Mouse (Mus musculus): ENCODE data around the gene Fgr. TPM values are rescaled to one million over a fixed set of nuclear protein-coding genes. Genes with fewer than 3 reads are reported as not detected.

Gene Fgr
- total RNA-seq, 2 experiments from 2014 or later, result 0.33 TPM; not detected in 1

GRCm38 (mm10) chr4:132955395-132955791 lies 18.5 kb upstream of the Fgr start:
- ATAC-seq (replicated peaks; ENCODE audit: low FRiP score, low TSS enrichment, poor library complexity, severe bottlenecking), result no peak

- ATAC-seq (replicated peaks; ENCODE audit: low FRiP score, low TSS enrichment, poor library complexity, severe bottlenecking), result no peak
Measured at GRCm38 (mm10) chr4:132958741-132959678, 14.9 kb upstream of the Fgr start.

DNA sequence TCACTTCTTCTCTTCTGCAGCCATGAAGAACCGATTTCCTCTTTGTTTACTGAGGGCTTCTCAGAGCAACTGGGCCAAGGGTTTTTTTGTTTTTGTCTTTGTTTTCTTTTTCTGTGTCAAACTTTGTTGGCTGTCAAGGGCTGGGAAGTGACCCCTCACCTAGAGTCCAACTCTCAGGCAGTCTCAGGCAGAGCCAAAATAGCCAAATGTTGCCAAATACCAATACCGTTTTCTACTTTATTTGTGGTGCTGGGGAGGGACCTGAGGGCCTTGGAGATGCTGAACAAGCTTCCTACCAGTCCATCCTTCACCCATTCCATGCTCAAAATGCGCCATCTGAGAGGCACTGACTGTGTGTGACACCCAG lies 14.2 kb upstream of the Fgr start:
- ATAC-seq (replicated peaks; ENCODE audit: low FRiP score, low TSS enrichment, poor library complexity, severe bottlenecking), result no peak

DNA sequence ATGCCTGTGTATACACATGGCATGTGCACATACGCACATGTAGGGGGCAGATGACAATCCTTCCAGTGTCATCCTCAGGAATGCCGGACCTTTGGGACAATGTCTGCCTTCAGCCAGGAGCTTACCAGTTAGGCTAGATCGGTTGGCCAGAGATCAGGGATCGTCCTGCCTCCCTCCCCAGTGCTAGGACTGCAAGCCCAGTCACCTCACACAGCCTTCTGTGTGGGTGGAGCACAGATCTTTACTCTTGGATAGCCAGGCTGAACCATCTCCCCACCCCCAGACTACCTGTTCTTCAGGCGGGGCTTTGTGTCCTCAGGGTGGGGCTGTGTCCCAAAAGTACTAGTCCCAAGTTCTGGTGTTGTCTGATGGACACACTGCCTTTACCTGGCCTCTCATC lies 13.6 kb upstream of the Fgr start:
- 0 out of 2 replicates have a peak, but pooled peaks have one; percentile 39 for ATAC-seq (replicated peaks; ENCODE audit: low FRiP score, low TSS enrichment, poor library complexity, severe bottlenecking)

DNA sequence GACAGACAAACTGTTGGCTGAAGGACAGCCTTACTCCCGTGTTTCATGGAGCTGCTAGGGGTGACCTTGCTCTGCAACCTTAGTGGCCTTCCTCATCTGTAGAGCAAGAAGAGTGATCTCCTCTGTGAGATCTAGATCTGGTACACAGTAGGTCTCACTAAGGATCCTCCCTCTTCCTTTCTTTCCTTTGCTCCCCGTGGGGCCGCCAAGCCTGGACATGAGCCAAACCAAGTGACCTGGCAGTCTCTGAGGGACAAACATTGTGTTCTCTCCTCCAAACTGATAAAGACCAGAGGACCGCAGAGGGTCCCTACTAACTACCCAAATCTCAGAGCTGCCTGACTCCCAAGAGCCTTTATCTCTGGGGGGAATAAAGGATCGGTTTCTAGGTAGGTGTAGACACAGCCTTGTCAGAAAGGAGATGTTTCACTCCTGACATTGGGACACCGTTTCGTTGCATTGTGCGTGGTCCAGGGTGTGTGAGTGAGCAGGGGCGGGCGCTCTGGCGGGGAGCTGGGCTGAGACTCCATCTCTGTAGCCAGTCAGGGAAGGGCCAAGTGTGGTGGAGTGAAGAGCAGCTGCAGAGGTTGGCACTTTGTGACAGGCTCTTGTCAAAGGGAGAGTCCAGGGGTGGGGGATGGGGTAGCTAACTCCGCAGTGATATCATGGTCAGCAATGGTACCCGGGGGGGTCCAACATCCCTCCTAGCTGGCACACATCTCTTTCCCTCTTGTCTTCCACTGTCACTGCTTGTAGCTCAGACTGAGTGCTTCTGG lies 12.8 kb upstream of the Fgr start:
- ATAC-seq (replicated peaks; ENCODE audit: low FRiP score, low TSS enrichment, poor library complexity, severe bottlenecking), result peak; percentile 34; the same call in 1 of the 2 replicates

DNA sequence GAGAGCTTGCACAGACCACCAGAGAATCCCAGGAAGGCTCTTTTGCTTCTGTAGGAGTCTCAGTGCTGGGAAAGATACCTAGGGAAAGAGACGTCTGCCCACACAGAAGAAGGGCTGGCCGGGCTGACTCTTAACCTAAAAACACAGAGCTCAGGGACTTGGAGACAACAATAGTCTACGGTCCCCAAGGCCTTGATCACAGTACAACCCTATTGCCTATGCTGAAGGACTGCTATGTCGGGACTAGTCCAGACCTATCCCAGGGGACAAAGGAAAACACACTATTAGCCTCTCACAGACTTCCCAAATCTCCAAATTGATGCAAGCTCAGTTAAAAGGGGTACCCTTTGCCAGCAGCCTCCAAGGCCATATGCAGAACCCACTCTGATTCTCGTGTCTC lies 12.0 kb upstream of the Fgr start:
- ATAC-seq (replicated peaks; ENCODE audit: low FRiP score, low TSS enrichment, poor library complexity, severe bottlenecking), result no peak

DNA sequence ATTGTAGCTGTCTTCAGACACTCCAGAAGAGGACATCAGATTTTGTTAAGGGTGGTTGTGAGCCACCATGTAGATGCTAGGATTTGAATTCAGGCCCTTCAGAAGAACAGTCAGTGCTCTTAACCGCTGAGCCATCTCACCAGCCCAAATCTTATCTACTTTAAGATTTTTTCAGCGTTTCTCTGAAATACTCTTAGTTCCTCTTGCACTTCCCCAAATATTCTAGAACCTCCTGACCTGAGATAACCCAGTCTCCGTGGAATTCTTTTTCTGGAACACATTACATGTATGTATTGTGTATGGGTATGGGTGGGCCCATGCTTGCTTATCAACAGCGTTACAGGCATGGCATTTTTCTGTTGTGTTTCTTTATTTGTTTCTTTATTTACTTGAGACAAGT lies 11.3 kb upstream of the Fgr start:
- no peak for ATAC-seq (replicated peaks; ENCODE audit: low FRiP score, low TSS enrichment, poor library complexity, severe bottlenecking)

DNA sequence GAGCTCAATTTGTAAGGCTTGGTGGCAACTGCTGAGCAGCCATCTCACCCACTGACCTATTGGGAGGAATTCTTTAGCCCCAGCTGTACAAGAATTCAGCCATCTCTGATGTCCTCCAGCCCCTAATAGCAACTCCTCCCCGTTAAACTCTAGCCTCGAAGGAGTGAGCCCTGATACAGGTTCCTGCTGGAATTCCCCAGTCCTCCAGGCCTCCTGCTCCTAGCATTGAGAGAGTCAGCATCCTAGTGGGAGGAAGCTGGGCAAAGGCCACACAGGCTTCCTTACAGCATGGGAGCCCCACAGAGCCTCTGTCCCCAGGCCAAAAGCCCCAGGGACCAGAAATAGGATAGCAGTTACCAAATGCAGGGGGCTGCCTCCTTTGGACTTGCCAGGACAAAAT lies 10.5 kb upstream of the Fgr start:
- no peak for ATAC-seq (replicated peaks; ENCODE audit: low FRiP score, low TSS enrichment, poor library complexity, severe bottlenecking)

- no peak for ATAC-seq (replicated peaks; ENCODE audit: low FRiP score, low TSS enrichment, poor library complexity, severe bottlenecking)
Measured at GRCm38 (mm10) chr4:132964064-132964463, 9.8 kb upstream of the Fgr start.

- no peak for ATAC-seq (replicated peaks; ENCODE audit: low FRiP score, low TSS enrichment, poor library complexity, severe bottlenecking)
Measured at GRCm38 (mm10) chr4:132964473-132964872, 9.4 kb upstream of the Fgr start.

DNA sequence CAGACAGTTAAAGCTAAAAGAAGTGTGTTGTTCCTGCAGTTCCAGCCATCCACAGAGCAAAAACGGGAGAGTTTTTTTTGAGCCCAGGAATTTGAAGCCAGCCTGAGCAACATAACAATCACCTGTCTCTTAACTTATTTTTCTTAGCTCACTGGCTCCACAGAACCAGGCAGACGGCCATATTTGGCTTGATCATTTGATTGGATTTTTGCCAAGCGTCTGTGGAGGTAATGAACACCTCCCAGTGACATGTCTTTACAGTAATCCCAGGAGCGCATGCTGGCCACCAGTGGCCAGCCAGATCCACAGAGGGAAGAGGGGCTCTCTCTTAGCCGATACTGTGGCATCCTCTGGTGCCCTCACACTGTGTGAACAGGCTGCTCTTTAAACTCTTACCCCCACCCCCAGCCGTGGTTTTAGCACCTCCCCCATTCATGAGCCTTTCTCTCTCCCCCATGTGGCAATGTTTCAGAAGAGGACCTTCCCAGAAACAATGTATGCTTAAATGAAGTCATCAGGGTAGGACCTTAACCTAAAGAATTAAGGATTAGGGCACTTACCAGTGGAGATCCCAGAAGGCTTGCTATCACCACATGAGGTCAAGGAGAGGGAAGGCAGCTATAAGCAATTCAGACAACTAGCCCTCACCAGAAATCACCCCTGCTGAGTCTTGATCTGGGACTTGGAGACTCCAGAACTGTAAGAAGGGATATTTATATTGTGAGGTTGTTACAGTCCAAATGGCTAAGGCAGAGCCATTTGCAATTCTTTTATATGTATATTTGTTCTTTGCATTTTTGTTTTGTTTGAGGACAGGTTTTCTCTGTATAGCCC lies 5.6 kb upstream of the Fgr start:
- no peak for ATAC-seq (replicated peaks; ENCODE audit: low FRiP score, low TSS enrichment, poor library complexity, severe bottlenecking)

DNA sequence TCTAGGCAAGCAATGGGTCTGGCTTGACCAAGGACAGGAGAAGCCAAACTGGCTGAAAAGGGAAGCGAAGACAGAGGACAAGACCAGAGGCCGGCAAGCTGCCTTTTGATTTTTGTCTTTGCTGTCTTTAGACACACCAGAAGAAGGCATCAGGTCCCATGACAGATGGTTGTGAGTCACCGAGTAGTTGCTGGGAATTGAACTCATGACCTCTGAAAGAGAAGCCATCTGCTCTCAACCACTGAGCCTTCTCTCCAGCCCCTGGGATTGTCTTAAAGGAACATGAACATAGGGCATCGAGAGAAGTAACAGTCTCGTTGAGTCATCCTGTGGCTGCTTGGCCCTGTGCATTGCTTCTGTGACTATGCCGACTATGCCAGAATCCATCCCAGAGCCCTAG lies 2.3 kb upstream of the Fgr start:
- no peak for ATAC-seq (replicated peaks; ENCODE audit: low FRiP score, low TSS enrichment, poor library complexity, severe bottlenecking)

GRCm38 (mm10) chr4:132972101-132972500 lies 1.8 kb upstream of the Fgr start:
- no peak for ATAC-seq (replicated peaks; ENCODE audit: low FRiP score, low TSS enrichment, poor library complexity, severe bottlenecking)

DNA sequence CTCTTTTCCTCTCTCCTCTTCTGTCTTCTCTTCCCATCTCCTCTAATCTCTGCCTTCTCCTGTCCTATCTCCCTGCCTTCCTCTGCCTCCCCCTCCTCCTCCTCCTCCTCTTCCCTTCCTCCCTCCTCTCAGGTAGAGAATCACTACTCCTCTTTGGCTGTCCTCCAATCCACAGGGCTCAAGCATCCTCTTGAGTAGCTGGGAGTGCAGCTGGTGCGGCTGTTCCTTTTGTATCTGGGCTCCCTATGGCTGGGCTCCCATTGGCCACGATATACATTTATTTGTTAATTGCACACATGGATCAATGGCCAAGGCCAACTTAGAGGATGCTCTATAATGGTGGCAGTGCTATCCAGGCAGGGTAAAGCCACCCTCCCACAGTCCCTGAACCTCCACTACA lies 1.3 kb upstream of the Fgr start:
- ATAC-seq (replicated peaks; ENCODE audit: low FRiP score, low TSS enrichment, poor library complexity, severe bottlenecking), result no peak

GRCm38 (mm10) chr4:132973186-132973585 lies 709 bp upstream of the Fgr start:
- no peak for ATAC-seq (replicated peaks; ENCODE audit: low FRiP score, low TSS enrichment, poor library complexity, severe bottlenecking)

GRCm38 (mm10) chr4:132974904-132975303 lies 1.0 kb downstream of the Fgr start:
- no peak for ATAC-seq (replicated peaks; ENCODE audit: low FRiP score, low TSS enrichment, poor library complexity, severe bottlenecking)

- no peak for ATAC-seq (replicated peaks; ENCODE audit: low FRiP score, low TSS enrichment, poor library complexity, severe bottlenecking)
Measured at GRCm38 (mm10) chr4:132975791-132976190, 1.9 kb downstream of the Fgr start.

- ATAC-seq (replicated peaks; ENCODE audit: low FRiP score, low TSS enrichment, poor library complexity, severe bottlenecking), result no peak
Measured at GRCm38 (mm10) chr4:132976729-132977128, 2.8 kb downstream of the Fgr start.

DNA sequence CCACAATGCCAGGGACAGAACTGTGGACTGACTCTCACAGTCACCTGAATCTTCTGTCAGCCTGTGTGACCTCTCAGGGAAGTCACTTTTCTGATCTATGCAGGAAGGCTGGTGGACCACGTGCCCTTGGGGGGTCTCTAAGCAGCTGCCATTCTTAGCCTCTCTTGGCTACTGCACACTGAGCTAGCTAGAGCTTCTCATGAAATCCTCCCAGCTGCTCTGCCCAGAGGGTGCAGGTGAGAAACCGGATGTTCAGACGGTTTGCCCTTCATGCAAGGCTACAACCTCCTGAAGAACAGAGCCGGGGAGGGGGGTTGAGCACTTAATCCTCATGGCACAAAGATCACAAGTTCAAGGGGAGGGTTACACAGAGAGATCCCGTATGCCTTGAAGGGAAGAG lies 3.7 kb downstream of the Fgr start:
- no peak for ATAC-seq (replicated peaks; ENCODE audit: low FRiP score, low TSS enrichment, poor library complexity, severe bottlenecking)

GRCm38 (mm10) chr4:132979186-132979585 lies 5.3 kb downstream of the Fgr start:
- ATAC-seq (replicated peaks; ENCODE audit: low FRiP score, low TSS enrichment, poor library complexity, severe bottlenecking), result no peak
